Mouse (Mus musculus) midbrain, embryonic 14.5 days (tissue): Measurements from ENCODE around the gene Ccsap. TPM values are rescaled to one million over a fixed set of nuclear protein-coding genes. Genes with fewer than 3 reads are reported as not detected.

Experiments
- ATAC-seq: fragments of 200-750 bp; cut with Nextera tagmentation; 2 replicates; pipeline ENCODE4 v1.8.0; 2017; ENCODE audit warnings: moderate number of reproducible peaks, moderate library complexity; ENCODE audit not compliant: low FRiP score, low TSS enrichment
- DNase-seq: peaks from one replicate; pipeline ENCODE4 v3.0.0-alpha.2; 2015
- H3K27ac ChIP-seq: fragments of 300-500 bp; sonication (generic); replicated peaks from 2 replicates; pipeline ENCODE4 v1.5.1; 2014; ENCODE audit warnings: mild to moderate bottlenecking, low read depth, low read length, moderate library complexity
- H3K27me3 ChIP-seq: fragments of 300-500 bp; sonication (generic); 2 replicates; pipeline ENCODE4 v1.6.1; 2014; ENCODE audit warnings: low read length, control low read depth, mixed read lengths; ENCODE audit not compliant: control insufficient read depth, insufficient read depth
- H3K36me3 ChIP-seq: fragments of 300-500 bp; sonication (generic); 2 replicates; pipeline ENCODE4 v1.6.1; 2014; ENCODE audit warnings: low read length, control low read depth; ENCODE audit not compliant: control insufficient read depth, insufficient read depth
- H3K4me1 ChIP-seq: fragments of 300-500 bp; sonication (generic); 2 replicates; pipeline ENCODE4 v1.6.1; 2014; ENCODE audit warnings: mild to moderate bottlenecking, antibody characterized with exemption, low read length, control low read depth; ENCODE audit not compliant: control insufficient read depth, insufficient read depth
- H3K4me2 ChIP-seq: fragments of 300-500 bp; sonication (generic); 2 replicates; pipeline ENCODE4 v1.6.1; 2014; ENCODE audit warnings: mild to moderate bottlenecking, low read length, moderate library complexity
- H3K4me3 ChIP-seq: fragments of 300-500 bp; sonication (generic); replicated peaks from 2 replicates; pipeline ENCODE4 v1.5.1; 2014; ENCODE audit warnings: low read depth, low read length
- H3K9ac ChIP-seq: fragments of 300-500 bp; sonication (generic); replicated peaks from 2 replicates; pipeline ENCODE4 v1.6.1; 2014; ENCODE audit warnings: mild to moderate bottlenecking, low read length, moderate library complexity
- H3K9me3 ChIP-seq: fragments of 300-500 bp; sonication (generic); 2 replicates; pipeline ENCODE4 v1.6.1; 2016; ENCODE audit warnings: low read length, control low read depth, mixed read lengths; ENCODE audit not compliant: control insufficient read depth
- WGBS: fragments of 180-500 bp; shearing (Covaris S2); extraction: QIAGEN DNeasy Blood & Tissue Kit; methylation state at CpG from one replicate; pipeline ENCODE4 v1.1.7; 2014; 5-methylcytosine and 5-hydroxymethylcytosine counted together
- polyA plus RNA-seq: library from polyadenylated mRNA; unstranded; fragments of >200 nt; fragmentation: Nextera tagmentation; extraction: Ambion mirVana; gene quantifications from 2 replicates; pipeline ENCODE4 v1.2.1, GENCODE M21; 2014

The Ccsap gene
- polyA plus RNA-seq, 1 experiment from 2014 or later, result 4.5 TPM

DNA sequence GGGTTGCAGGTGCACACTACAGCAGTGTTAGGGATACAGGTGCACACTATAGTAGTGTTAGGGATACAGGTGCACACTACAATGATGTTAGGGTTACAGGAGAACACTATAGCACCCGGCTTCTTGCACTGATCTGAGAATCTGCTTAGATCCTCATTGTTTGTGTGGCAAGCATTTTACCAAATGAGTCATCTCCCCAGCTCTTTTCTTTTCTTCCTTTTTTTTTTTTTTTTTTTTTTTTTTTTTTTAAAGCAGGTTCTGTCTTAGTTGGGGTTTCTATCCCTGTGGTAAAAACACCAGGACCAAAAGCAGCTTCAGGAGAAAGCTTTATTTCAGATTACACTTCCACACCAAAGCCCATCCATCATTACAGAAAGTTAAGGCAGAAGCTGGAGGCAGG lies 56.4 kb downstream of the Ccsap start:
- no peak for ATAC-seq
- Histone ChIP-seq H3K9ac (no peak overlapping the region), H3K4me2 (no peak overlapping the region), H3K27me3 (no peaks in the 10 kb centered on the region), H3K4me3 (no peak overlapping the region), H3K9me3 (no peaks in the 10 kb centered on the region), H3K27ac (no peak overlapping the region), H3K4me1 (peaks cover 14% of the 10 kb centered on the region), H3K36me3 (no peaks in the 10 kb centered on the region)
- 91% methylated on average over 1 of the region's 1 CpGs for WGBS
- DNase-seq, result no peak

DNA sequence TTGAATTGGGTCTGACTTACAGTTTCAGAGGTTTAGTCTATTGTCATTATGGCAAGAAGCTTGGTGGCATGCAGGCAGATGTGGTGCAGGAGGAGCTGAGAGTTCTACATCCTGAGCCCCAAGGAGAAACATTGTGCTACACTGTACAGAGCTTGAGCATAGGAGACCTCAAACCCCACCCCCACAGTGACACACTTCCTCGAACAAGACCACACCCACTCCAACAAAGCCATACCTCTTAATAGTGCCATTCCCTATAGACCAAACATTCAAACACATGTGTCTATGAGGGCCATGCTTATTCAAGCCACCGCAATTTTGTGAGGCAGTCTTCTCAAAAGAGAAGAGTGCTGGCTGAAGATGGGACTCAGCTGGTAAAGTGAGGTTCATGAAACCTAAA lies 58.5 kb downstream of the Ccsap start:
- no peak for DNase-seq
- Histone ChIP-seq H3K9me3 (no peaks in the 10 kb centered on the region), H3K4me1 (peaks cover 2% of the 10 kb centered on the region; the same call in 1 of the 2 replicates), H3K36me3 (no peaks in the 10 kb centered on the region), H3K27me3 (no peaks in the 10 kb centered on the region), H3K27ac (no peak overlapping the region), H3K4me2 (no peak overlapping the region), H3K9ac (no peak overlapping the region), H3K4me3 (no peak overlapping the region)
- WGBS, result 93% methylated on average over 2 of the region's 2 CpGs
- no peak for ATAC-seq

DNA sequence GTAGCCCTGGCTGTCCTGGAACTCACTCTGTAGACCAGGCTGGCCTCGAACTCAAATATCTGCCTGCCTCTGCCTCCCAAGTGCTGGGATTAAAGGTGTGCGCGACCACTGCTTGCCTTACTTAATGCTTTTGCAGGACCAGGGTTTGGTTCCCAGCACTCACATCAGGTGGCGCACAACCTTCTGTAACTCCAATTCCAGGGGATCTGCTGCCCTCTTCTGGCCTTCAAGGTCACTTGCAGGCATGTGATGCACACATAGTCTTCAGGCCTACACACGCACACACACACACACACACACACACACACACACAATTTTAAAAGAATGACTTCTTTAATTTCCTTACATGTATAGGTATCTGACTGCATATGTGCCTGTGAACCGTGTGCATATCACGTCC lies 59.1 kb downstream of the Ccsap start:
- 96% methylated on average over 7 of the region's 7 CpGs for WGBS
- DNase-seq, result no peak

DNA sequence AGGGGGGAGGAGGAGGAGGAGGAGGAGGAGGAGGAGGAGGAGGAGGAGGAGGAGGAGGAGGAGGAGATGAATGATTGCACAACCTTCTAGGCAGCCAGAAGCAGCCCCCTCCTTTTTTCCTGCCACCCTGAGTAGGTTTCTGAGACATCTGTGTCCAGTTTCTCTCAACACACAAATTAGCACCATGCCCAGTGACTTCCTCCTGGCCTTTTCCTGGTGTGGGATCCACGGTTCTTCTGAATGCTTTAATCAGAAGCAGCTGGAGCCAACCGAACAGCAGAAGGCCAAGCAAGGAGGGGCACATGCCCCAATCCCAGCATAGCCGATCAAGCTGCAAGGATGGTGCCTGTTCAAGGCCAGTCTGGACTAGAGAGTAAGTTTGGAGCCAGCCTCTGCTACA lies 60.1 kb downstream of the Ccsap start:
- Histone ChIP-seq H3K4me1 (no peaks in the 10 kb centered on the region), H3K36me3 (no peaks in the 10 kb centered on the region), H3K4me2 (no peak overlapping the region), H3K9ac (no peak overlapping the region), H3K27me3 (no peaks in the 10 kb centered on the region), H3K9me3 (no peaks in the 10 kb centered on the region), H3K4me3 (no peak overlapping the region), H3K27ac (no peak overlapping the region)
- 76% methylated on average over 3 of the region's 3 CpGs for WGBS
- DNase-seq, result no peak
- no peak for ATAC-seq

More for the DNA sequence above, 59.1 kb downstream of the Ccsap start:
- H3K9ac ChIP-seq, result no peak overlapping the region
- H3K27me3 ChIP-seq, result no peaks in the 10 kb centered on the region
- H3K36me3 ChIP-seq, result no peaks in the 10 kb centered on the region
- no peaks in the 10 kb centered on the region for H3K4me1 ChIP-seq
- ATAC-seq, result no peak
- H3K4me2 ChIP-seq, result no peak overlapping the region
- H3K27ac ChIP-seq, result no peak overlapping the region
- no peaks in the 10 kb centered on the region for H3K9me3 ChIP-seq
- H3K4me3 ChIP-seq, result no peak overlapping the region

DNA sequence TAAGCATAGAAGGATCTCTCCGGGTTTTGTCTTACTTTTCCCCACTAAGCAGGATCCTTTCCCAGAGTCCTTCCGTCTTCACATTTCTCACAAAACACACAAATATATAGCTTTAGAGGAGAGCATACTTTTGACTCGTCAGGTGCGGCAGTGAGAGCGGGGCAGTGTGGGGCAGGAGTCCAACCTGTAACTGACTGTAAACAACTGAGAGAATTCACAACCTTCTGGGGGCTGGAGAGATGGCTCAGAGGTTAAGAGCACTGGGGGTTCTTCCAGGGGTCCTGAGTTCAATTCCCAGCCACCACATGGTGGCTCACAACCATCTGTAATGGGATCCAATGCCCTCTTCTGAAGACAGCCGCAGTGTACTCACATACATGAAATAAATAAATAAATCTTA lies 60.6 kb downstream of the Ccsap start:
- ATAC-seq, result no peak
- no peak overlapping the region for H3K4me2 ChIP-seq
- H3K27ac ChIP-seq, result no peak overlapping the region
- DNase-seq, result no peak
- H3K4me1 ChIP-seq, result no peaks in the 10 kb centered on the region
- no peaks in the 10 kb centered on the region for H3K36me3 ChIP-seq
- no peaks in the 10 kb centered on the region for H3K9me3 ChIP-seq
- H3K27me3 ChIP-seq, result no peaks in the 10 kb centered on the region
- 91% methylated on average over 6 of the region's 6 CpGs for WGBS
- H3K4me3 ChIP-seq, result no peak overlapping the region
- no peak overlapping the region for H3K9ac ChIP-seq

DNA sequence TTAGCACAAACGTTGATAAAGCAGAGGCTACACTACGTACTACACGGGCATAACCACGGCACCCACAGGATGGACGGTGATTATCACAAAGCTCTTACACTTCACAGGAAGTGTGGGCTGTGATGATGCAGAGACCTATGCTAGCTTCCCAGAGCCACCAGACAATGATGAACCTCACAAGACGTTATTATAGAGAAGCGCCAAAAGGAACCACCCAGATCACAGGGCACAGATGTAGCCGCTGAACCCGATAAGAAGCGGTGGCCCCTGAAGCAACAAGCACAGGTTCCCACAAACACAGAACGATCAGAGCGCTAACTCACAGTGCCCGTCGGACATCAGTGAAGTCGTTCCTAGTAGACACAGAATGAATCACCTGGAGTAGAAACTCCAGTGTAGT lies 62.1 kb downstream of the Ccsap start:
- H3K4me2 ChIP-seq, result no peak overlapping the region
- H3K9ac ChIP-seq, result no peak overlapping the region
- no peak overlapping the region for H3K4me3 ChIP-seq
- WGBS, result 91% methylated on average over 15 of the region's 15 CpGs
- DNase-seq (no peak), ATAC-seq (no peak)
- H3K9me3 ChIP-seq, result no peaks in the 10 kb centered on the region
- no peak overlapping the region for H3K27ac ChIP-seq
- H3K27me3 ChIP-seq, result no peaks in the 10 kb centered on the region
- no peaks in the 10 kb centered on the region for H3K4me1 ChIP-seq
- no peaks in the 10 kb centered on the region for H3K36me3 ChIP-seq

DNA sequence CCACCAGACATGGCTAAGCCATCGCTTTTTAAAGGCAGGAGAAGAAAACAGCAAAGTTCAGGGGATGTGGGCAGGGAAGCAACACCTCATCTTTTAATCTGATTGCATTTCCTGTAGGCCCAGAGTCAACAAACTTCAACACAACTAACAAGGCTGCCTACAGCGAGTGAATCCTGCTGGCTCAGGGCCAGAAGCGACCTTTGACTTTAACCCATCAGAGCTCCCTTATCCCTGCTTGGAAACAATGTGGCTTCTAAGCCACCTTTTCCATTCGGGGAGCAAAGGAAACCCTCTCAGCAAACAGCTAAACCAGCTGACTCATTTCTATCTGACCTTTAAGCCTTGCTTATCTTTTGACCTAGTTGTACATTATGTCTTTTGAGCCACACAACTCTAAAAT lies 63.3 kb downstream of the Ccsap start:
- no peak overlapping the region for H3K4me3 ChIP-seq
- H3K27me3 ChIP-seq, result no peaks in the 10 kb centered on the region
- no peak overlapping the region for H3K4me2 ChIP-seq
- DNase-seq (no peak), ATAC-seq (no peak)
- no peaks in the 10 kb centered on the region for H3K4me1 ChIP-seq
- H3K9me3 ChIP-seq, result no peaks in the 10 kb centered on the region
- H3K9ac ChIP-seq, result no peak overlapping the region
- 50% methylated on average over 4 of the region's 4 CpGs for WGBS
- no peak overlapping the region for H3K27ac ChIP-seq
- H3K36me3 ChIP-seq, result no peaks in the 10 kb centered on the region

DNA sequence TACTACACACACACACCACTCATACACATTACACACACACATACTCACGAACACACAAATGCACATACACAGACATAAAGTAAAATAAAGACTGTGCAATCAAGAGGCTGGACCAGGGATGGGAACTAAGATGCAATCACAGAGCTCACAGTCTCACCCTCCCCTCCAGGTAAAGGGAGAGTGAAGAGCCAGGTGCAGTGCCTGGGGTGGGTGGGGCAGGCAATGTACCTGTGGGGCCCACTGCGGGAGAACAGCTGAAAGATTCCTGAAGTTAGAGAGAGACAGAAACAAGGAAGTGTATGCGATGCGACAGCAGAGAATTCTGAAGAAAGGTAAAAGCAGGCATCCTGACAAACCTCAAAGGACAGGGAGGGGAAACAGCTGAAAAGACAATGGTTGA lies 65.2 kb downstream of the Ccsap start:
- H3K9me3 ChIP-seq, result no peaks in the 10 kb centered on the region
- H3K4me1 ChIP-seq, result no peaks in the 10 kb centered on the region
- no peak overlapping the region for H3K27ac ChIP-seq
- H3K9ac ChIP-seq, result no peak overlapping the region
- WGBS, result 76% methylated on average over 4 of the region's 4 CpGs
- DNase-seq (no peak), ATAC-seq (no peak)
- H3K27me3 ChIP-seq, result no peaks in the 10 kb centered on the region
- no peak overlapping the region for H3K4me2 ChIP-seq
- H3K4me3 ChIP-seq, result no peak overlapping the region
- H3K36me3 ChIP-seq, result no peaks in the 10 kb centered on the region

DNA sequence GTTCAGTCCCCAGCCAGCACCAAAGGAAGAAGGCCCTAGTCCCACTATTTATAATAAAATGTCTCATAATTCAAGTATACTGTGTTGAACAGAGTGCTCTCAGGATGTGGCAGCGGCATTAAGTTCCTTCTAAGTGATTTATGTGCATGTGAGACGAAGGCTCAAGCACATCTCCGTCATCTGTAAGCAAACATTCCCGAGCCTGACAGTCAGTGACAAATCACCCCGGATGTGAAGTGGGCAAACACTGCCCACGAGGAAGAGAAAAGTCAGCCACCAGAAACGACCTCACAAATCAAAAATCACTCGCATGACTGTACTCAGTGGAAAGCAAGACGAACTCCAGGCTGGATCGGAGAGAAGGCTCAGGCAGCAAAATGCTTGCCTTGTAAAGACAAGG lies 66.1 kb downstream of the Ccsap start:
- 70% methylated on average over 10 of the region's 10 CpGs for WGBS

More for the DNA sequence above, 66.1 kb downstream of the Ccsap start:
- DNase-seq (no peak), ATAC-seq (no peak)
- no peaks in the 10 kb centered on the region for H3K27me3 ChIP-seq
- no peaks in the 10 kb centered on the region for H3K36me3 ChIP-seq
- no peak overlapping the region for H3K27ac ChIP-seq
- H3K4me1 ChIP-seq, result no peaks in the 10 kb centered on the region
- H3K4me2 ChIP-seq, result no peak overlapping the region
- H3K9ac ChIP-seq, result no peak overlapping the region
- no peaks in the 10 kb centered on the region for H3K9me3 ChIP-seq
- no peak overlapping the region for H3K4me3 ChIP-seq
